Mouse (Mus musculus): ENCODE data around the gene Galnt5. TPM values are rescaled to one million over a fixed set of nuclear protein-coding genes. Genes with fewer than 3 reads are reported as not detected.

Galnt5 gene
- polyA plus RNA-seq, 1 experiment from 2014 or later: 0.11 TPM

DNA sequence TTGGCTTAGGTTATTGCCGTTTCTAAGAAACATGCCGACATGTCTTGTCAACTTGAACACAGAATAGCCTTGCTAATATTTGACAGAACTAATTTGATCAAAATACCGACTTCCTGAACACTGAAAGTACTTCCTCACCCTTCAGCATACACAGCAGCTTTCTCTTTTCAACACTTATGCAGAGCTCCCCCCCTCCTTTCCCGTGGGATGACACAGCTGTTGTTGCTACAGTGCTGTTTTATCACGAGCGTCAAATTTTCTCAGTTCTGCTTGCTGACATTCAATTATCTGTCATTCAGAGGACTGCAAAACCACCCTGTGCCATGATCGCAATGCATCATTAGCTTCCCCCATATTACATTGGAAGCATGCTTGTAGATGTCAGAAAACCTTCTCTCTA is 44.2 kb downstream of the Galnt5 start:
- no peak for ATAC-seq
- H3K27ac ChIP-seq: no peak overlapping the region
- no peaks in the 10 kb centered on the region for H3K36me3 ChIP-seq
- no peaks in the 10 kb centered on the region for H3K9me3 ChIP-seq
- H3K9ac ChIP-seq (replicated peaks): no peak overlapping the region
- no peak overlapping the region for H3K4me3 ChIP-seq (replicated peaks)
- peaks cover 41% of the 10 kb centered on the region for H3K27me3 ChIP-seq
- no peak overlapping the region for H3K4me2 ChIP-seq (replicated peaks)
- H3K4me1 ChIP-seq (replicated peaks): no peaks in the 10 kb centered on the region
- WGBS: 72% methylated on average over 7 of the region's 7 CpGs

DNA sequence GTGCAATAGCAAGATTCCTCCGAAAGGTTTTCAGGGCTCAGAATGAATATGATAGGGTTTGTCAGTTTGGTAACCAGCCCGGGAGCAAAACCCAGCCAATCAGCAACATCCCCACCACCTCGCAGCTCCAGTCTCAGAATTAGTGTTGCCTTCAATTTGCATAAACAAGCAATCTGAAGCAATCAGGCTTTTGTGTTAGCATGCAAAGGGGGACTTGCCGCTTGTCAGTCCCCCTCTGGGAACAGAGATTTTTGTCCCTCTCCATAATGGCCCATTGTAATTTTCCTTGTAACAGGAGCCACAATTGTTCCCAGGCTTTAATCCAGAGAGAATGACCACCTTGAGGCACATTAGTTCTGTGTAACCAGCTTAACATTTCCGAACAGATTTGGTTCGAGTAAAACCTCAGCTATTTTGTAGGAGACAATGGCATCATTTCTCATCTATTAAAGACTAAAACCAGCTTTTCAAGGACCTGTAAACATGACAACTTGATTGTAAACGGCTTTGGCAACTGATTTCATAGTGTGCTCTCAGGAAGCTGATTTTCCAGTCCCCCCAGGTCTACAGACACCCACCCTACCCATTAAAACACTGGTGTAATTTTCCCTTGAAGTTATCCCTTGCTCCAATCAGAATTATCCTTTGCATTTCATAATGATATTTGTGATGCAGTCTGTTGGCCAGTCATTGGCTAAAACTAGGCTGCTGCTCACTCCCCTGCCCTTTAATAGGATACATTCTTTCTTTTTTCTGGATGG is 55.3 kb downstream of the Galnt5 start, which contains the start of gene Ermn:
TSS of gene Ermn (minus strand) at position 44 of the 761 bp plus-strand sequence.
- Histone ChIP-seq H3K4me3 (replicated peaks) (no peak within 1 kb of the TSS), H3K27ac (no peak within 1 kb of the TSS), H3K9me3 (no peaks in the 10 kb centered on the region), H3K4me2 (replicated peaks) (peak within 1 kb of the TSS; percentile 17), H3K27me3 (peaks cover 86% of the 10 kb centered on the region), H3K36me3 (no peaks in the 10 kb centered on the region), H3K4me1 (replicated peaks) (peaks cover 11% of the 10 kb centered on the region; the same call in 1 of the 2 replicates), H3K9ac (replicated peaks) (no peak within 1 kb of the TSS)
- 3% methylated on average over 7 of the region's 7 CpGs for WGBS
- ATAC-seq: peak; percentile 91

DNA sequence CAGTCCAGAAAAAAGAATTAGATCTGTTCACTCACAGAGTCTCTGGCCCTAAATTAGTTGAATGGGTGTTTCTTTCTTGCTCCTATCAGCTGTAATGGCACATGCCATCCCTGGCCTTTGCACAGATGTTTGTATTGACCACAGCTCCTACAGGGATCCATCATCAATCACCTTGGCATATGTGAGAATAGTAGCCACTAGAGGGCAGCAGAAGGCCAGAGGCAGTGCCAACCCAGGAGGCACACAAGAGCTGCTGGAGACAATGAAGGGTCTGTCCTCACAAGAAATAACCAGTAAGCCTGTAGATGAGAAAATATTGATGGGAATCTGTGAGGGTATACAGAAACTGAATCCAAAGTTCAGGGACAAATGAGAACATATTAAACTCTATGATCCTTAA is 57.7 kb downstream of the Galnt5 start:
- Histone ChIP-seq H3K27ac (no peak overlapping the region), H3K27me3 (peaks cover 78% of the 10 kb centered on the region), H3K9ac (replicated peaks) (no peak overlapping the region), H3K4me3 (replicated peaks) (no peak overlapping the region), H3K36me3 (no peaks in the 10 kb centered on the region), H3K9me3 (no peaks in the 10 kb centered on the region), H3K4me2 (replicated peaks) (no peak overlapping the region), H3K4me1 (replicated peaks) (peaks cover 11% of the 10 kb centered on the region; the same call in 1 of the 2 replicates)
- peak; percentile 66; the same call in 1 of the 2 replicates for ATAC-seq

DNA sequence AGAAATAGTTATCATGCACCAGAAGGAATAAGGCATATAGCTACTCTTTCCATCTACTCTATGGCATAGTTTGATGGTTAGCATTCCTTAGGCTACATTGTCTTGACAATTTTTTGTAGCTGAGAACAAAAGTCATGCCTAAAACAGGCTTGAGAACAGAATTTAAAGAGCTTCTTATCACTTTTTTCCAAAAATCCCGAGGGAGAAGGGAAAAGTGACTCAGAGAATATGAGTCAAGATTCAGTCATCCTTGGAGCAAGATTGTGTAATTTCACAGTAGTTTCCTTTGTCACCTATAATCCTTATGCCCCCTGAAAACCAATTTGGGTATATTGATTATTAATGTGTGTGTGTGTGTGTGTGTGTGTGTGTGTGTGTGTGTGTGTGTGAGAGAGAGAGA is 82.2 kb downstream of the Galnt5 start:
- WGBS: 52% methylated on average over 1 of the region's 1 CpGs
- H3K27ac ChIP-seq: no peak overlapping the region

DNA sequence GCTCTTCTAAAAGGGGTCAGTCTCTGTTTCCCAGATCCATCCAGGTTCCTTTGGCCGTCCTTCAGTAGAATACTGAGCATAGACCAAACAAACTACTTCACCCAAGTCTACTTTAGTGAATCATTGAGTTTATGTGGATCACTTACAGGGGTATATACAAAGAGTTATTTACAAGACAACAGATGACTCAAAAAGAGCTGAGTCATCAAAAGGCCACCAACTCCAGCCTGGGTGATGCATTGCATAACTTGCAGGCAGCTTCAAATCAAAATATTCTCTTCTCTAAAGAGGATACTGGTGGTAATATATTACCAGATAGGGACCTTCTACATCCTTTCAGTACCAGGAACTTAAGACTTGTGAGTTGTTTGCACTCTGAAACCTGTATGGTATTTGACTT is 88.7 kb downstream of the Galnt5 start:
- ATAC-seq: no peak
- no peak overlapping the region for H3K4me2 ChIP-seq (replicated peaks)
- H3K4me3 ChIP-seq (replicated peaks): no peak overlapping the region
- 88% methylated on average over 1 of the region's 1 CpGs for WGBS
- H3K27ac ChIP-seq: no peak overlapping the region
- H3K36me3 ChIP-seq: no peaks in the 10 kb centered on the region
- no peaks in the 10 kb centered on the region for H3K9me3 ChIP-seq
- H3K4me1 ChIP-seq (replicated peaks): no peaks in the 10 kb centered on the region
- no peaks in the 10 kb centered on the region for H3K27me3 ChIP-seq
- H3K9ac ChIP-seq (replicated peaks): no peak overlapping the region

More for the DNA sequence above, 82.2 kb downstream of the Galnt5 start:
- ATAC-seq: no peak
- H3K9me3 ChIP-seq: no peaks in the 10 kb centered on the region
- no peak overlapping the region for H3K9ac ChIP-seq (replicated peaks)
- no peak overlapping the region for H3K4me2 ChIP-seq (replicated peaks)
- no peaks in the 10 kb centered on the region for H3K27me3 ChIP-seq
- no peaks in the 10 kb centered on the region for H3K36me3 ChIP-seq
- no peak overlapping the region for H3K4me3 ChIP-seq (replicated peaks)
- H3K4me1 ChIP-seq (replicated peaks): no peaks in the 10 kb centered on the region

DNA sequence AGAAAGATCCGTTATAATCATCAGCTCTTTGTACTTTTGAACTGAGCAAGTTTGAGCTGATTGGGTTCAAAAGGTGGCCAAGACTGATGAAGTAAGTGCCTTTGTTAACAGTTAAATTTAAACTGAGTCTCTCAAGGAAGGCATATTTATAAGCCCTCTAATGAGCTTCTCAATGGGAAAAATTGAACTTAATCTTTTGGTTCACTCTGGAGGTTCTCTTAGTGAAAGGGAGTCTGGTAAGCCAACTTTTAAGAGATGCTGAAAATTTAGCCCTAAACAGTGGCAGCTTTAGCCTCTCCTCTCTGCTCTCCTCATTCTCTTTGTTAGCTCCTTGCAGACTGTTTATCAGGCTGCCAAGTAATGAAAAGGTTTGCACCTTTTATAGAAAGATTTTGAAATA is 97.1 kb downstream of the Galnt5 start:
- H3K4me2 ChIP-seq (replicated peaks): no peak overlapping the region
- H3K4me3 ChIP-seq (replicated peaks): no peak overlapping the region
- H3K9ac ChIP-seq (replicated peaks): no peak overlapping the region
- no peak for ATAC-seq
- WGBS: 56% methylated on average over 1 of the region's 1 CpGs
- no peak overlapping the region for H3K27ac ChIP-seq
- no peaks in the 10 kb centered on the region; the same call in 1 of the 2 replicates for H3K4me1 ChIP-seq (replicated peaks)
- H3K27me3 ChIP-seq: no peaks in the 10 kb centered on the region
- H3K9me3 ChIP-seq: no peaks in the 10 kb centered on the region
- no peaks in the 10 kb centered on the region for H3K36me3 ChIP-seq

Other genes starting within 250 kb of the Galnt5 start
- gene Ermn, start 55.0 kb downstream of the Galnt5 start, polyA plus RNA-seq (2015; fragmentation: Nextera tagmentation; extraction: Ambion mirVana): 0.28 and 0.37 TPM in 2 replicates
- 0.34 and 0.50 TPM in 2 replicates for gene Cytip, start 197.6 kb downstream of the Galnt5 start, polyA plus RNA-seq (2015; fragmentation: Nextera tagmentation; extraction: Ambion mirVana)

All from midbrain, embryonic 13.5 days (tissue).